Mouse (Mus musculus) hindbrain, postnatal 0 days (tissue): ENCODE results near the gene Tmem9. TPM values are rescaled to one million over a fixed set of nuclear protein-coding genes. Genes with fewer than 3 reads are reported as not detected.

ENCODE experiments used
- ATAC-seq: fragments of 200-750 bp; cut with Nextera tagmentation; 2 replicates; pipeline ENCODE4 v1.8.0; 2017; ENCODE audit warnings: mild to moderate bottlenecking, moderate TSS enrichment, moderate library complexity
- DNase-seq: peaks from one replicate; pipeline ENCODE4 v3.0.0-alpha.2; 2015; ENCODE audit warnings: low spot score
- H3K27ac ChIP-seq: fragments of 300-500 bp; sonication (generic); 2 replicates; pipeline ENCODE4 v1.5.1; 2014; ENCODE audit warnings: mild to moderate bottlenecking
- H3K27me3 ChIP-seq: fragments of 300-500 bp; sonication (generic); 2 replicates; pipeline ENCODE4 v1.6.1; 2014; ENCODE audit warnings: low read length, mixed read lengths; ENCODE audit not compliant: insufficient read depth
- H3K36me3 ChIP-seq: fragments of 300-500 bp; sonication (generic); 2 replicates; pipeline ENCODE4 v1.6.1; 2014; ENCODE audit warnings: low read length, mixed read lengths; ENCODE audit not compliant: insufficient read depth
- H3K4me1 ChIP-seq: fragments of 300-500 bp; sonication (generic); 2 replicates; pipeline ENCODE4 v1.6.1; 2014; ENCODE audit warnings: antibody characterized with exemption, low read length, mixed read lengths; ENCODE audit not compliant: insufficient read depth
- H3K4me2 ChIP-seq: fragments of 300-500 bp; sonication (generic); 2 replicates; pipeline ENCODE4 v1.6.1; 2014; ENCODE audit warnings: low read depth, mild to moderate bottlenecking, low read length, moderate library complexity, mixed read lengths
- H3K4me3 ChIP-seq: fragments of 300-500 bp; sonication (generic); 2 replicates; pipeline ENCODE4 v1.5.1; 2014; ENCODE audit warnings: low read length
- H3K9ac ChIP-seq: fragments of 300-500 bp; sonication (generic); replicated peaks from 2 replicates; pipeline ENCODE4 v1.6.1; 2014; ENCODE audit warnings: mild to moderate bottlenecking, low read length, moderate library complexity, mixed read lengths
- H3K9me3 ChIP-seq: fragments of 300-500 bp; sonication (generic); 2 replicates; pipeline ENCODE4 v1.6.1; 2016; ENCODE audit warnings: low read length, mixed read lengths
- CTCF ChIP-seq: IDR thresholded peaks from 2 replicates; pipeline ENCODE4 v1.5.1; 2016; ENCODE audit warnings: antibody characterized with exemption, control low read depth, low read depth
- WGBS: fragments of 180-500 bp; shearing (Covaris S2); extraction: QIAGEN DNeasy Blood & Tissue Kit; methylation state at CpG from one replicate; pipeline ENCODE4 v1.1.7; 2014; 5-methylcytosine and 5-hydroxymethylcytosine counted together
- polyA plus RNA-seq: library from polyadenylated mRNA; unstranded; fragments of >200 nt; fragmentation: Nextera tagmentation; extraction: Ambion mirVana; gene quantifications from 2 replicates; pipeline ENCODE4 v1.2.1, GENCODE M21; 2015
- total RNA-seq: library from RNA; depleted of rRNA; stranded (reverse); fragments of >200 nt; gene quantifications from 2 replicates; pipeline ENCODE4 v1.2.3, GENCODE M21; 2014

Gene Tmem9
- total and polyA plus RNA-seq, 2 experiments from 2014 or later = 166 to 195 TPM

GRCm38 (mm10) chr1:136052547-136052946 lies 44.6 kb downstream of the Tmem9 start, which contains the start of gene Cacna1s:
Gene Cacna1s, plus strand, starts transcription at chr1:136052750.
- no peak within 1 kb of the TSS for H3K9ac ChIP-seq
- no peak for TF ChIP-seq CTCF
- no peaks in the 10 kb centered on the region for H3K36me3 ChIP-seq
- DNase-seq (no peak), ATAC-seq (no peak)
- H3K4me1 ChIP-seq = peaks cover 11% of the 10 kb centered on the region
- no peak within 1 kb of the TSS for H3K4me3 ChIP-seq
- no peak within 1 kb of the TSS for H3K27ac ChIP-seq
- WGBS = 45% methylated on average over 11 of the region's 11 CpGs
- no peak within 1 kb of the TSS for H3K4me2 ChIP-seq
- H3K9me3 ChIP-seq = no peaks in the 10 kb centered on the region
- 0 out of 2 replicates have a peak, but pooled peaks cover 4% of the 10 kb centered on the region for H3K27me3 ChIP-seq

- H3K4me2 ChIP-seq = no peak overlapping the region
- peak overlapping the region; percentile 55; the same call in 1 of the 2 replicates for H3K27ac ChIP-seq
Observed at GRCm38 (mm10) chr1:136055771-136056170, 47.8 kb downstream of the Tmem9 start.

GRCm38 (mm10) chr1:136058594-136058993 lies 50.6 kb downstream of the Tmem9 start:
- Histone ChIP-seq H3K4me3 (no peak overlapping the region), H3K4me2 (no peak overlapping the region), H3K36me3 (no peaks in the 10 kb centered on the region), H3K4me1 (peaks cover 5% of the 10 kb centered on the region; the same call in 1 of the 2 replicates), H3K9me3 (no peaks in the 10 kb centered on the region), H3K9ac (no peak overlapping the region), H3K27ac (no peak overlapping the region), H3K27me3 (no peaks in the 10 kb centered on the region)
- WGBS = 48% methylated on average over 3 of the region's 3 CpGs
- DNase-seq (no peak), ATAC-seq (no peak)
- no peak for TF ChIP-seq CTCF

More at GRCm38 (mm10) chr1:136055771-136056170, 47.8 kb downstream of the Tmem9 start:
- ATAC-seq (peak; percentile 21; the same call in 1 of the 2 replicates), DNase-seq (peak; percentile 67)
- H3K4me1 ChIP-seq = peaks cover 9% of the 10 kb centered on the region
- H3K9me3 ChIP-seq = no peaks in the 10 kb centered on the region
- no peak overlapping the region for H3K9ac ChIP-seq
- TF ChIP-seq CTCF = no peak
- H3K27me3 ChIP-seq = 0 out of 2 replicates have a peak, but pooled peaks cover under 1% of the 10 kb centered on the region
- WGBS = 41% methylated on average over 3 of the region's 3 CpGs
- no peaks in the 10 kb centered on the region for H3K36me3 ChIP-seq
- H3K4me3 ChIP-seq = no peak overlapping the region

DNA sequence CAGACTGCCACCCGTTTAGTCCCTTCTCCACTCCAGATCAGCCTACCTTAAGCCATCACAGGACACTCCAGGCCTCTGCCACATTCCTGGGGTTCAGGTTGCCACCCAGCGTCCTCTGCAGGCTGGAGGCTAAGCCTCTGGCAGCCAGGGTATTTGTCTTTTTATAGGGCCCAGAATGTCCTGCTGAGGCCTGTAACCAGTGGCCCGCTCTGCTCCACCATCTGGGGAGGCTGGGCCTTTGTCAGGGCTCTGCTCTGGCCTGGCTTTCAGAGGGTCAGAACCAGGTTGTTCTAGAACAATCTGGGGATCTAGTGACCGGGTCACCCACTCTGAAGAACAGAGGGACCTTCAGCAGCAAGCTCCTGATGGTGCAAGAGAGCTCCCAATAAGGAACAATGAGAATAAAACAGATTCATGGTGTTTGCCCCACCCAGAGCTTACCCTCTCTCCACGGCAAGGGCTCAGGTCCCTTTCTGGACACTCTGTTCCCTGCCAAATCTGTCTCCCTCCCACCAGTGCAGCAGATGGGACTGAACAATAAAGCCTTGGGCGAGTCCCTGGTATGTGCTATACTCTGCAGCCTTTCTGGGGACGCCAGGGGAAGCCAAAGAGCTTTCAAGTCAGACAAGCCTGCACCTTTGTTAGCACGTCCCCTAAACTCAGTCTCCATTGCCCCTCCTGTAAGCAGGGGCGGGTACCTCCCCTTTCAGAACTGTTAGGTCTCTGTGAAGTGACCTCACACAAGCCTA lies 53.3 kb downstream of the Tmem9 start:
- Histone ChIP-seq H3K27me3 (no peaks in the 10 kb centered on the region), H3K4me3 (no peak overlapping the region), H3K27ac (peak overlapping the region; percentile 11; the same call in 1 of the 2 replicates), H3K9ac (no peak overlapping the region), H3K4me1 (no peaks in the 10 kb centered on the region), H3K9me3 (no peaks in the 10 kb centered on the region), H3K36me3 (no peaks in the 10 kb centered on the region), H3K4me2 (no peak overlapping the region)
- WGBS = 35% methylated on average over 9 of the region's 9 CpGs
- DNase-seq = peak; percentile 44
- TF ChIP-seq CTCF = 0 out of 2 replicates have a peak, but pooled peaks have one; percentile 20
- ATAC-seq = peak; percentile 50

GRCm38 (mm10) chr1:136061790-136062141 lies 53.8 kb downstream of the Tmem9 start:
- DNase-seq (peak; percentile 29), ATAC-seq (peak; percentile 36; the same call in 1 of the 2 replicates)
- no peaks in the 10 kb centered on the region for H3K4me1 ChIP-seq
- H3K4me2 ChIP-seq = no peak overlapping the region
- H3K4me3 ChIP-seq = no peak overlapping the region
- H3K9me3 ChIP-seq = no peaks in the 10 kb centered on the region
- no peak overlapping the region for H3K9ac ChIP-seq
- H3K27me3 ChIP-seq = no peaks in the 10 kb centered on the region
- H3K36me3 ChIP-seq = no peaks in the 10 kb centered on the region
- WGBS = 60% methylated on average over 7 of the region's 7 CpGs
- TF ChIP-seq CTCF = no peak
- H3K27ac ChIP-seq = peak overlapping the region; percentile 11; the same call in 1 of the 2 replicates

DNA sequence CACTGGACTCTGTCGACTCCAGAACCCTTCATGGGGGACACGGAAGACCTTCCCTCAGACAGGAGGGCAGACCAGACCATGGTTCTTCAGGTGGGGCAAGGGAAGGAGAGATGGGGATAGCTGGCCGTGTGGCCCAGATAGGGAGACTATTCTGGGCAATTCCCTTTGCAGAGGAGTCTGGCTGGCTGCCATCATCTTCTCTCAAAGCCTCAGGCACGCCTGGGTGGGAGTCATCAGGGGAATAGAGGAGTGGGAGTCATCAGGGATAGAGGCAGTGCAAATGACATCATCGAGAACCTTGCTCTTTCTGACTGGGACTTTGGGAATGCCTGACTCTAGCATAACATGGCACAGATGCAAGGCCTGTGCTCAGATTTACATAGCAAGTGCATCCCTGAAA lies 56.0 kb downstream of the Tmem9 start:
- Histone ChIP-seq H3K4me2 (no peak overlapping the region), H3K27me3 (no peaks in the 10 kb centered on the region), H3K4me1 (no peaks in the 10 kb centered on the region), H3K36me3 (no peaks in the 10 kb centered on the region), H3K9me3 (no peaks in the 10 kb centered on the region), H3K4me3 (no peak overlapping the region), H3K9ac (no peak overlapping the region), H3K27ac (no peak overlapping the region)
- TF ChIP-seq CTCF = no peak
- ATAC-seq = no peak
- 65% methylated on average over 5 of the region's 5 CpGs for WGBS
- no peak for DNase-seq

- no peaks in the 10 kb centered on the region for H3K9me3 ChIP-seq
- H3K4me3 ChIP-seq = no peak overlapping the region
- no peaks in the 10 kb centered on the region for H3K4me1 ChIP-seq
- no peak overlapping the region for H3K9ac ChIP-seq
- H3K27ac ChIP-seq = no peak overlapping the region
- H3K4me2 ChIP-seq = no peak overlapping the region
- 72% methylated on average over 1 of the region's 1 CpGs for WGBS
- TF ChIP-seq CTCF = no peak
- no peaks in the 10 kb centered on the region for H3K27me3 ChIP-seq
- ATAC-seq = no peak
- no peaks in the 10 kb centered on the region for H3K36me3 ChIP-seq
- DNase-seq = no peak
Observed at GRCm38 (mm10) chr1:136066621-136067020, 58.7 kb downstream of the Tmem9 start.
